Mouse (Mus musculus) forebrain, embryonic 12.5 days (tissue): ENCODE results near the gene Aph1b. TPM values are rescaled to one million over a fixed set of nuclear protein-coding genes. Genes with fewer than 3 reads are reported as not detected.
"Not testable (repeated sequence)": the region's sequence is repeated elsewhere in the genome, so short reads cannot be mapped to it uniquely, and the experiment has no call there.

Experiments
- ATAC-seq: fragments of 200-750 bp; cut with Nextera tagmentation; 2 replicates; pipeline ENCODE4 v1.8.0; 2017; ENCODE audit warnings: moderate TSS enrichment; ENCODE audit not compliant: low FRiP score
- H3K27ac ChIP-seq: fragments of 300-500 bp; sonication (generic); 2 replicates; pipeline ENCODE4 v1.5.1; 2016; ENCODE audit warnings: mild to moderate bottlenecking
- H3K27me3 ChIP-seq: fragments of 300-500 bp; sonication (generic); 2 replicates; pipeline ENCODE4 v1.6.1; 2016; ENCODE audit warnings: mild to moderate bottlenecking
- H3K36me3 ChIP-seq: fragments of 300-500 bp; sonication (generic); replicated peaks from 2 replicates; pipeline ENCODE4 v1.6.1; 2016; ENCODE audit warnings: mild to moderate bottlenecking
- H3K4me1 ChIP-seq: fragments of 300-500 bp; sonication (generic); 2 replicates; pipeline ENCODE4 v1.6.1; 2016
- H3K4me2 ChIP-seq: fragments of 300-500 bp; sonication (generic); 2 replicates; pipeline ENCODE4 v1.6.1; 2016; ENCODE audit warnings: mild to moderate bottlenecking, moderate library complexity
- H3K4me3 ChIP-seq: fragments of 300-500 bp; sonication (generic); replicated peaks from 2 replicates; pipeline ENCODE4 v1.5.1; 2016; ENCODE audit warnings: mild to moderate bottlenecking
- H3K9ac ChIP-seq: fragments of 300-500 bp; sonication (generic); 2 replicates; pipeline ENCODE4 v1.6.1; 2016; ENCODE audit warnings: mild to moderate bottlenecking
- H3K9me3 ChIP-seq: fragments of 300-500 bp; sonication (generic); 2 replicates; pipeline ENCODE4 v1.6.1; 2016
- WGBS: fragments of 180-500 bp; shearing (Covaris S2); methylation state at CpG from one replicate; pipeline ENCODE4 v1.1.7; 2016; 5-methylcytosine and 5-hydroxymethylcytosine counted together
- polyA plus RNA-seq: library from polyadenylated mRNA; unstranded; fragments of >200 nt; fragmentation: Nextera tagmentation; extraction: Ambion mirVana; gene quantifications from 2 replicates; pipeline ENCODE4 v1.2.1, GENCODE M21; 2016

The Aph1b gene
- polyA plus RNA-seq: 20.4 and 22.5 TPM in 2 replicates

DNA sequence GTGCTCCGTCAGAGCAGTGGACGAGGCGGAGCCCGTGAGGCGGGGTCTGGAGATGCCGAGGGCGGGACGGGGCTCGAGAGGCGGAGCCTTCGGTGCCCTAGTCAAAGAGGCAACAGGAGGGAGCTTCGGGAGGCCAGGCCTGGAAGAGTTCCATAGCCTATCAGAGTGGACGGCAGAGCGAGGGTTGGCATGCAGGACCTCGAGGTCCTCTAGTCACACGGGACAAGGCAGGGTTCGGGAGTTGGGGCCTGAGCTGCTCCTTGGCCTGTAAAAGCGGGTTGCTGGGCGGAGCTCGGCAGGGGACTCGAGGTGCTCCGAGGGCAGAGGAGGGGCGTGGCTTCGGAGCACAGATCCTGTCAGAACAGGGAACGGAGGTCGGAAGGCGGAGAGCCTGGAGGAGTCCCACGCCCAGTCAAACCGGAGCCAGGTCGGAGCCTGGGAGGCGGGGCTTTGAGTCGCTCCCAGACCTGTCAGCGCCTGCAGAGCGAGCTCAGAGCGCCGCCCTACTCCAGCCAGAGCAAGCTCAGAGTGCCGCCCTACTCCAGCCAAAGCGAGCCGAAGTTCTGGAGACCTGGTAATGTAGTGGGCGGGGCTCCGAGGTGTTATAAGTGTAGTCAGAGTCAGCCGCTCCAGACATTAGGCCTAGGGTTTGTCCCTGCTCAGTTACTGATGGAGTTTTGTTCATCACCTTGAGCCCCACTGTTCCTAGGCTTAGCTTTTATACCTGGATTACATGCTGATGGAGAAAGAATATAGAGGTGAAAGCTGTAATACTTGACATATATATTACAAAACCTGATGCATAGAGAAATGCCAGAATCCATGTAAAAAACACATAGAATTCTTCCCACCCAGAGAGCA, at the start of gene Aph1b:
Gene Aph1b, minus strand, starts transcription at position 27 of the 861 bp plus-strand sequence.
- peak within 1 kb of the TSS; percentile 86 for H3K27ac ChIP-seq
- H3K9me3 ChIP-seq: no peaks in the 10 kb centered on the region
- H3K4me2 ChIP-seq: peak within 1 kb of the TSS; percentile 80
- no peaks in the 10 kb centered on the region for H3K36me3 ChIP-seq
- ATAC-seq: peak; percentile 99
- under 1% methylated on average over 42 of the region's 42 CpGs for WGBS
- H3K9ac ChIP-seq: peak within 1 kb of the TSS; percentile 72
- peaks cover 17% of the 10 kb centered on the region; the same call in 1 of the 2 replicates for H3K4me1 ChIP-seq
- 0 out of 2 replicates have a peak, but pooled peaks cover 10% of the 10 kb centered on the region for H3K27me3 ChIP-seq
- peak within 1 kb of the TSS; percentile 67 for H3K4me3 ChIP-seq

GRCm38 (mm10) chr9:66835097-66835480, 39.8 kb upstream of the Aph1b start:
- WGBS: under 1% methylated on average over 24 of the region's 24 CpGs
- Histone ChIP-seq H3K4me2 (peak overlapping the region; percentile 83), H3K27ac (no peak overlapping the region), H3K4me3 (peak overlapping the region; percentile 45), H3K27me3 (peaks cover 27% of the 10 kb centered on the region), H3K36me3 (no peaks in the 10 kb centered on the region), H3K4me1 (peaks cover 11% of the 10 kb centered on the region), H3K9me3 (no peaks in the 10 kb centered on the region), H3K9ac (peak overlapping the region; percentile 47)
- ATAC-seq: peak; percentile 78

GRCm38 (mm10) chr9:66834318-66835096, 39.2 kb upstream of the Aph1b start, which contains the start of gene Aph1c:
Gene Aph1c (minus strand): TSS chr9:66834726.
- H3K9ac ChIP-seq: peak within 1 kb of the TSS; percentile 47

GRCm38 (mm10) chr9:66833851-66834250, 38.6 kb upstream of the Aph1b start:
- peak overlapping the region; percentile 45 for H3K4me3 ChIP-seq
- peaks cover 27% of the 10 kb centered on the region for H3K27me3 ChIP-seq
- no peak for ATAC-seq
- H3K9ac ChIP-seq: peak overlapping the region; percentile 47; the same call in 1 of the 2 replicates
- WGBS: 19% methylated on average over 7 of the region's 7 CpGs
- no peaks in the 10 kb centered on the region for H3K9me3 ChIP-seq
- H3K4me1 ChIP-seq: peaks cover 11% of the 10 kb centered on the region
- H3K27ac ChIP-seq: no peak overlapping the region
- H3K4me2 ChIP-seq: peak overlapping the region; percentile 83
- no peaks in the 10 kb centered on the region for H3K36me3 ChIP-seq

More at GRCm38 (mm10) chr9:66834318-66835096, 39.2 kb upstream of the Aph1b start, which contains the start of gene Aph1c:
- H3K27ac ChIP-seq: no peak within 1 kb of the TSS
- H3K4me3 ChIP-seq: peak within 1 kb of the TSS; percentile 45
- peak within 1 kb of the TSS; percentile 83 for H3K4me2 ChIP-seq
- H3K36me3 ChIP-seq: no peaks in the 10 kb centered on the region
- H3K4me1 ChIP-seq: peaks cover 11% of the 10 kb centered on the region
- peak; percentile 99 for ATAC-seq
- no peaks in the 10 kb centered on the region for H3K9me3 ChIP-seq
- peaks cover 27% of the 10 kb centered on the region for H3K27me3 ChIP-seq
- WGBS: under 1% methylated on average over 56 of the region's 58 CpGs

GRCm38 (mm10) chr9:66832366-66832908, 37.1 kb upstream of the Aph1b start:
- Histone ChIP-seq H3K36me3 (no peaks in the 10 kb centered on the region), H3K9ac (no peak overlapping the region), H3K4me1 (peaks cover 11% of the 10 kb centered on the region), H3K27me3 (peaks cover 27% of the 10 kb centered on the region), H3K4me3 (no peak overlapping the region), H3K9me3 (no peaks in the 10 kb centered on the region), H3K4me2 (no peak overlapping the region), H3K27ac (no peak overlapping the region)
- ATAC-seq: no peak
- 70% methylated on average over 4 of the region's 4 CpGs for WGBS

DNA sequence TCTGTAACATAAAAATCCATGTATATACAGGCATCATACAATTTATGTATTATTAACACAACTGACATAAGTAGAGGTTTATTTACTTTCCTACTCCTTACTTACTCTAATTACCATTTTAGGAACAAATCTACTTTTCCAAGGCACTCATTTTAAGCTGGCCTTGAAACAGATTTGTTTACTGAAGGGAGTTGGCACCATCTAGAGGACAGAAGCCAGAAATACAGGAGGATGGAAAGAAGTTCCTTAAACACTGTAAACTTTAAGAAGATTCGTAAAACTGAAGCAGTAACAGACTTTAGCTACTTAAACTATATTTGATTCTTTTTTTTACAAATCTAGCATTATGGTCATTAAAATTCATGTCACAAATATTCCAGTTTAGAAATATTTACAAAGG, 30.7 kb upstream of the Aph1b start:
- Histone ChIP-seq H3K36me3 (no peaks in the 10 kb centered on the region), H3K4me1 (no peaks in the 10 kb centered on the region), H3K9ac (no peak overlapping the region), H3K4me3 (no peak overlapping the region), H3K4me2 (no peak overlapping the region), H3K9me3 (no peaks in the 10 kb centered on the region), H3K27ac (no peak overlapping the region), H3K27me3 (no peaks in the 10 kb centered on the region; the same call in 1 of the 2 replicates)
- WGBS: 45% methylated on average over 1 of the region's 1 CpGs
- ATAC-seq: no peak

- 65% methylated on average over 2 of the region's 5 CpGs for WGBS
- not testable (repeated sequence) for H3K27ac ChIP-seq, H3K4me3 ChIP-seq, H3K9me3 ChIP-seq, H3K4me2 ChIP-seq, H3K36me3 ChIP-seq, H3K27me3 ChIP-seq, ATAC-seq, H3K4me1 ChIP-seq, H3K9ac ChIP-seq
Observed at GRCm38 (mm10) chr9:66822255-66822654, 27.0 kb upstream of the Aph1b start.

DNA sequence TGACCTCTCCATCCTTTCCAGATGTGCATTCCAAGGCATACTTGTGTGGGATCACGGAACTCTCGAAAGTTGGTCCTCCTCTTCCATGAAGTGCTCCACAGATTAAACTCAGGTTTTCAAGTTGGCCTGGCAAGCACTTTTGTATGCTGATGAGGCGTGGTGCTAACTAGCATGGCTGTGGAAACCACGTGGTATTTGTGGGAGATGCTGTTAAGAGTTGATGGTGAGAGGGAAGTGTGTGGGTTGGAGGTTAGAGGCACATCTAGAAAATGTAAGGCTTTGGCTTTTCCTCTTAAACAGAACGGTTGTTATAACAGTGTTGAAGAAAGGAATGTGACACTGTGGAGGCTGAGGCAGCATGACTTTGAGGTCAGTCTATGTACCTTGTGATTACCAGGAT, 25.7 kb upstream of the Aph1b start:
- Histone ChIP-seq H3K9me3 (no peaks in the 10 kb centered on the region), H3K27ac (no peak overlapping the region), H3K4me3 (no peak overlapping the region), H3K9ac (no peak overlapping the region), H3K4me2 (no peak overlapping the region), H3K27me3 (no peaks in the 10 kb centered on the region), H3K36me3 (no peaks in the 10 kb centered on the region), H3K4me1 (no peaks in the 10 kb centered on the region)
- no peak for ATAC-seq
- 83% methylated on average over 5 of the region's 5 CpGs for WGBS

- Histone ChIP-seq H3K4me3 (no peak overlapping the region), H3K9me3 (no peaks in the 10 kb centered on the region), H3K36me3 (no peaks in the 10 kb centered on the region), H3K4me2 (no peak overlapping the region), H3K27ac (no peak overlapping the region), H3K9ac (no peak overlapping the region), H3K27me3 (no peaks in the 10 kb centered on the region), H3K4me1 (0 out of 2 replicates have a peak, but pooled peaks cover 3% of the 10 kb centered on the region)
- no peak for ATAC-seq
- WGBS: 11% methylated on average over 2 of the region's 2 CpGs
Observed at GRCm38 (mm10) chr9:66813392-66813791, 18.1 kb upstream of the Aph1b start.

- WGBS: 1% methylated on average over 30 of the region's 37 CpGs
- H3K9ac ChIP-seq: peak overlapping the region; percentile 33
- not testable (repeated sequence) for H3K9me3 ChIP-seq, H3K36me3 ChIP-seq, ATAC-seq, H3K4me1 ChIP-seq, H3K27ac ChIP-seq
- H3K4me2 ChIP-seq: peak overlapping the region; percentile 53
- peak overlapping the region; percentile 37 for H3K4me3 ChIP-seq
- H3K27me3 ChIP-seq: peaks cover 32% of the 10 kb centered on the region
Observed at GRCm38 (mm10) chr9:66805951-66806350, 10.7 kb upstream of the Aph1b start.

DNA sequence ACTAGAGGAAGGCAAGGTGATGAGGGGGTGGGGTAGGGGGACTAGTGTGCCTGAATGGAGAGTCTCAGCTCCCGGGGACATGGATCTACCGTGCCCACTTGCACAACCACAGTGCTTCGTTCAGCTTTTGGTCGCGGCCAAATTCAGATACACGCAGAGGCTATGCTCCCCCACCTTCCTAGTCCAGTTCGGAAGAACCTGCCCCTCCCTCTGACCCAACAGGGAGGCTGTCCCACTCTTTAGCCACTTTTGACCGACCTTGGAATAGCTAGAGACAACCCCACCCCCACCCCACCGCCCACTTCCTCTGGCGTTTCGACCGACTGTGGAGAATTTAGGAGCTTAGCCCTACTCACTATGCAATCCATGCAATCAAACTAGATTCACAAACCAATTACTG, 6.7 kb upstream of the Aph1b start:
- Histone ChIP-seq H3K9ac (no peak overlapping the region), H3K4me2 (no peak overlapping the region), H3K4me1 (no peaks in the 10 kb centered on the region), H3K4me3 (no peak overlapping the region), H3K9me3 (no peaks in the 10 kb centered on the region), H3K36me3 (no peaks in the 10 kb centered on the region), H3K27me3 (peaks cover 37% of the 10 kb centered on the region), H3K27ac (no peak overlapping the region)
- ATAC-seq: no peak
- WGBS: 62% methylated on average over 12 of the region's 12 CpGs

GRCm38 (mm10) chr9:66796739-66797138, 1.4 kb upstream of the Aph1b start, which contains the start of gene Gm10647:
Gene Gm10647 (plus strand): TSS chr9:66797039.
- Histone ChIP-seq H3K36me3 (no peaks in the 10 kb centered on the region), H3K9me3 (no peaks in the 10 kb centered on the region), H3K4me1 (peaks cover 17% of the 10 kb centered on the region; the same call in 1 of the 2 replicates), H3K4me3 (peak within 1 kb of the TSS; percentile 67), H3K27ac (0 out of 2 replicates have a peak within 1 kb of the TSS, but pooled peaks have one; percentile 86), H3K9ac (no peak within 1 kb of the TSS), H3K4me2 (peak within 1 kb of the TSS; percentile 80), H3K27me3 (peaks cover 13% of the 10 kb centered on the region; the same call in 1 of the 2 replicates)
- 81% methylated on average over 5 of the region's 5 CpGs for WGBS
- no peak for ATAC-seq
